Mouse (Mus musculus) CD8-positive naive resting alpha-beta T cell, adult 57 days (primary cell): ENCODE results near the gene Cdt1. TPM values are rescaled to one million over a fixed set of nuclear protein-coding genes. Genes with fewer than 3 reads are reported as not detected.

Experiments used
- total RNA-seq: library from RNA; stranded (reverse); gene quantifications from one replicate; pipeline ENCODE4 v1.2.4, GENCODE M21; 2023

Gene Cdt1
- 75.3 TPM for total RNA-seq

DNA sequence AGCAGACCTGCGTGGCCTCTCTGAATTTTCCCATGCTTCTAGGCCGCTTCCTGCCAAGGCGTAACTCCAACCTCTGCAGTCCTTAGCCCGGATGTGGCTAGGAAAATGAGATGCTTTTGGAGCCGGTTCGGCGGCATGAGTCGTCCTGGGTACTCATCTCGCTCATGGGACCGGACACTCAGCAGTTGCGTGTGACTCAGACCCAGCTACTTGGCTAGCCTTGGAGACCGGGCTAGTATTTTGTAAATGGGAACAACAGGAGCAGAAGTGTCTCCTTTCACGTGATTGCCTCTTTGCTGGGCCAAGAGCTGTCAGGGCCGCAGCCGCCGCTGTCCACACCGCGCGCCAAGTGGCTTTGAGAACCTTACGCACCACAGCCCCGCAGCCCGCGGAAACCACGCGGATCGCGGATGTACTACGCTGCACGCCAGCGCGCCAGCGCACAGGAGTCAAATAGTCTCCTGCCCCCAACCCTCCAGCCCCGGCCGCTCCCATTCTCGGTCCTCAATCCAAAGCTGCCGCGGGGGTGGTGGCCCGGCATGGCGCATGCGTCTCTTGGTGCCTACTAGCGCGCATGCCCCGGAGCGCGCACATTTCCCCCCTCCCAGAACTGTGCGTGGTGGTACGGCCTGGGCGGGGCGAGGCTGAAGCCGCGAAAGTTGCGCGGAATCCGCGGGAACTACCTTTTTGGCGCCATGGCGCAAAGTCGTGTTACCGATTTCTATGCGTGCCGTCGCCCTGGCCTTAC, at the start of gene Cdt1:
TSS of gene Cdt1 (plus strand) at position 655 of the 748 bp plus-strand sequence.

DNA sequence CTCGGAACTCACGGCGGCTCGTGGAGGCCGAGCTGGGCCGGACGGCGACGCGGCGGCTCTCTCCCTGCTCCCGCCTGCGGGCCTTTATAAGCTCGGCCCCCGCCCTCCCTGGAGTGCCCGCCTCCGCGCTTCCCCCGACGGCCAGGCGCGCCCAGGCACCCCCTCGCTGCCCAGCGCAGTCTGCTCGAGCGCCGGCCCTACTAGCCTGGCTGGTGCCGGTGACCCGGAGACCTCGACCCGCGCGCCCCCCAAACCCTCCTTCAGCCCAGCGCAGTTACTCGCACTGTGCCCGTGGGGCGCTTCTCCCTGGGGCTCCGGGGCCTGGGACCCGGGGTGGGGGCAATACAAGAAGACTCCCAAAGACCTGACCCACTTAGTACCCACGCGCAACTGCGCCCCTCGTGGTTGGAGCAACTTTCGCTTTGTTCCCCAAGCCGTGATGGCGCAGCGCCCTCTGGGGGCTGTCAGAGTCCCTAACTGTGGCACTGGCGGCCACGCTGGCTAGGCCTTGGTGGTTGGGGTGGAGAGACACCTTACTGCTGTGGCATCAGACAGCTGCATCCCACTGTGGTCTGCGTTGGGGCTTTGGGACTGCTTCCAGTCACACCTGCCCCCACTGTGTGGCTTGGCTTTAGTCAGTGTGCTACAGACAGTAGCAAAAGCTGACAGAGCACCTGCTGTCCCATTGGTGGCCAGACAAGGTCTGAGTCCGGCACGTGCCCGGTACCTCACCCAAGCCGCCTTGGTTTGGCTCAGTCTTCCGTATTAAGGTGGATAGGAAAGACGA, 16.4 kb upstream of the Cdt1 start, which contains the start of gene Piezo1:
TSS of gene Piezo1 (minus strand) at position 65 of the 787 bp plus-strand sequence.

DNA sequence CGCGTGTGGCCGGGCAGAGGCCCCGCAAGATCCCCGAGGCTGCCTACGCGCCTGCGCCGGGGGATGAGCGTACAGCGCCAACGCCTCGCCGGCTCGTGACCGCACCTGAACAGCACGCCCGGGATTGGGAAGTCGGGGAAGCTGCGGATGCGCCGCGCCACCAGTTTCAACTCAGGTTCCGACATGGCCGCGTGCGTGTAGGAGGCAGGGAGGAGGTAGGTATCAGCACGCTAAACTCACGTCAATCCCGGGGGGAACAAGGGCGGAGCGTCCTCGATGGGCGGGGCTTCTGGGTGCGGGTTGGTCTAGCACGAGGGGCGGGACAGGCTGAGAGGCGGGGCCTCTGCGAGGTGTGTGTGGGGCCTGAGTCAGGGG, 8.8 kb downstream of the Cdt1 start, which contains the start of gene Aprt:
TSS of gene Aprt (minus strand) at position 262 of the 375 bp plus-strand sequence.

DNA sequence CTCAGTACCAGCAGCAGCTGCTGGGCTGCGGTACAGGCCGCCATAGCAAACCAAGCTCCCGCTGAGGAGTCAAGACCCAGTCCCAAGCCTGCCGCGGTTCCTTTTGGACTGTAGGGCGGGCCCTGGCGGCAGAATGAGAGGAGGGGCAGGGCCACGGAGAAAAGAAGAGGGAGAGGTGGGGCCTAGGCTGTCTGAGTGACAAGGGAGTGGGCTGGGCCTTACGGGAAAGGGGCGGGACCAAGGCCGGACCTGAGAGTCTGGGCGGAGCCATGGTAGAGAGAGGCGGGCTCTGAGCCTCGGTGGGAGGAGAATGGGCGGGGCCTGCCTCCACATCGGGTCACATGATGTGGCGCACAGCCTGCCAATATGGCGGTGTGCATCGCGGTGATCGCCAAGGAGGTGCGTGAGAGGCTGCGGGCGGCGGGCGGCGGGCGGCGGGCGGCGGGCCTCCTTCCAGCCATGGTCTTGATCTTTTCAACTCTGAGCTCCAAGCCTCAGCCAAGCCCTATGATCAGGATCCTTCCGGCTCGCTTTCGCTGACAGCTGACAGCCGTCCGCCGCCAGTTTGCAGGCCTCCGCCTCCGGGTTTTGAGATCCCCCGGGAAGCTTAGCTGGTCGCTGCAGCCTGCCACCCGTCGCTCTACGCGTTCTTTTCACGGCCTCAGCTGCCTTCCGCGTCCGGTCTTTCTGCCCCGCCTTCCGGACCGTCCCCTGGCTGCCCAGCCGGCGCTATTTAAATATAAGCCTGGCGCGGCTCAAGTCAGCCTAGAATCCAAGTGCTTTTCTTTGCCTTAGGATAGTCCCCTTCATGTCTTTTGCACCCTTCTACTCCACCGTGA, 43.7 kb downstream of the Cdt1 start, which contains the start of the genes Galns and Trappc2l:
TSS of gene Galns (minus strand) at position 169 of the 839 bp plus-strand sequence.
TSS of gene Trappc2l (plus strand) at position 346 of the 839 bp plus-strand sequence.

DNA sequence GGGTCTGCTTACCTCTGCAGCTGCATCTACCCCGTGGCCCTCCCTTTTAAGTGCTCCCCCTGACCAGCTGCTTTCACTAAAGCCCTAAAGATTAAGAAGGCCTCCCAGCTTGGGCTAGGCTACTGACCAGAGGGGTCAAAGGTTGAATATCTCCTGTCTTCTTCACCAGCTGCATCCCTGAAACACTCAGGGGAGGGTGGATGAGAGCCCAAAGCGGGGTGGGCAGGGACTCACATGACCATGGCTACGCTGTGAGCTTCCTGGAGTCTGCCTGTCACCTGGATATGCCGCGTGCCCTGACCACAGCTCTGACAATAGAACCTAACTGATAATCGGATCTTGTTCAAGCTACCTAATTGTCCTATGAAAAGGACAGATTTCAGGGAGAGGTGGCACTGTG, 54.9 kb downstream of the Cdt1 start, which contains the start of gene Pabpn1l:
TSS of gene Pabpn1l (minus strand) at position 13 of the 400 bp plus-strand sequence.

Other genes with a start within 250 kb of the Cdt1 start
- gene Trhr2, start 207.3 kb upstream of the Cdt1 start, total RNA-seq, result not detected
- 94.7 TPM for gene Zc3h18, start 191.4 kb upstream of the Cdt1 start, total RNA-seq
- not detected for gene Il17c, start 146.0 kb upstream of the Cdt1 start, total RNA-seq
- 140 TPM for gene Cyba, start 135.1 kb upstream of the Cdt1 start, total RNA-seq
- gene Mvd, start 124.6 kb upstream of the Cdt1 start, total RNA-seq, result 11.3 TPM
- 9.0 TPM for gene Snai3, start 107.3 kb upstream of the Cdt1 start, total RNA-seq
- 99.1 TPM for gene Rnf166, start 92.0 kb upstream of the Cdt1 start, total RNA-seq
- 51.0 TPM for gene Ctu2, start 91.9 kb upstream of the Cdt1 start, total RNA-seq
- 43.8 TPM for gene Piezo1, start 16.7 kb upstream of the Cdt1 start, total RNA-seq
- gene Aprt, start 8.9 kb downstream of the Cdt1 start, total RNA-seq, result 96.5 TPM
- gene Galns, start 43.4 kb downstream of the Cdt1 start, total RNA-seq, result 13.4 TPM
- gene Trappc2l, start 43.6 kb downstream of the Cdt1 start, total RNA-seq, result 42.0 TPM
- not detected for gene Pabpn1l, start 54.7 kb downstream of the Cdt1 start, total RNA-seq
- 6.0 TPM for gene Cbfa2t3, start 131.1 kb downstream of the Cdt1 start, total RNA-seq
- 8.6 TPM for gene Acsf3, start 207.5 kb downstream of the Cdt1 start, total RNA-seq